Mouse (Mus musculus) hindbrain, embryonic 13.5 days (tissue): ENCODE measurements around the gene Acot4. TPM values are rescaled to one million over a fixed set of nuclear protein-coding genes. Genes with fewer than 3 reads are reported as not detected.

Source experiments
- polyA plus RNA-seq: library from polyadenylated mRNA; unstranded; fragments of >200 nt; fragmentation: Nextera tagmentation; extraction: Ambion mirVana; gene quantifications from 2 replicates; pipeline ENCODE4 v1.2.1, GENCODE M21; 2015

Acot4 gene
- polyA plus RNA-seq, 1 experiment from 2014 or later = 0.09 TPM

Other genes with a start within 250 kb of the Acot4 start
- gene Numb, start 116.4 kb upstream of the Acot4 start, polyA plus RNA-seq = 19.9 and 25.6 TPM in 2 replicates
- 10.0 and 10.8 TPM in 2 replicates for gene Riox1, start 87.8 kb upstream of the Acot4 start, polyA plus RNA-seq
- not detected in 2 replicates for gene Heatr4, start 53.5 kb upstream of the Acot4 start, polyA plus RNA-seq
- gene Acot2, start 50.5 kb upstream of the Acot4 start, polyA plus RNA-seq = 14.7 and 17.0 TPM in 2 replicates
- gene Acot1, start 28.9 kb upstream of the Acot4 start, polyA plus RNA-seq = 77.9 and 83.6 TPM in 2 replicates
- not detected in 2 replicates for gene Gm49366, start 556 bp downstream of the Acot4 start, polyA plus RNA-seq
- 0.89 and 0.96 TPM in 2 replicates for gene Acot3, start 13.8 kb downstream of the Acot4 start, polyA plus RNA-seq
- gene Acot5, start 30.9 kb downstream of the Acot4 start, polyA plus RNA-seq = not detected in 2 replicates
- 0.88 and 0.97 TPM in 2 replicates for gene Acot6, start 62.3 kb downstream of the Acot4 start, polyA plus RNA-seq
- gene Dnal1, start 76.0 kb downstream of the Acot4 start, polyA plus RNA-seq = 9.1 and 9.7 TPM in 2 replicates
- gene Pnma1, start 110.1 kb downstream of the Acot4 start, polyA plus RNA-seq = 3.5 and 3.8 TPM in 2 replicates
- gene Elmsan1, start 180.5 kb downstream of the Acot4 start, polyA plus RNA-seq = 4.5 and 5.1 TPM in 2 replicates
- 14.2 and 15.1 TPM in 2 replicates for gene Ptgr2, start 246.9 kb downstream of the Acot4 start, polyA plus RNA-seq